Mouse (Mus musculus): ENCODE results near the gene Rtn4rl1. TPM values are rescaled to one million over a fixed set of nuclear protein-coding genes. Genes with fewer than 3 reads are reported as not detected.

Rtn4rl1 gene
- polyA plus RNA-seq, 1 experiment from 2014 or later, result 12.4 TPM

DNA sequence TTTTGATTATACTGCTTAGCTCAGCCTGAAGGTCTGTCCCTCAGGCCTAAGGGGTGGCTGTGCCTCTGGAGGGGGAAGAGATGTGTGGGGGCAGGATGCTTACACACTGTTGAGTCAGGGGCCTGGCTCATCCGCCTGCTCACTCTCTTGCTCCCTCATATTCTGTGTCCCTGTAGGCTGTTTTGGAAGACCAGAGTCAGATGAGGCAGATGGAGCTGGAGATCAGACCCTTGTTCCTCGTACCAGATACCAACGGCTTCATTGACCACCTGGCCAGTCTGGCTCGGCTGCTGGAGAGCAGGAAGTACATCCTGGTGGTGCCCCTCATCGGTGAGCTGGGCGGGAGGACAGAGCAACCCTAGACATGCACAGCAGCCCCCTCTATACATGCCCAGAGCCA lies 37.6 kb upstream of the Rtn4rl1 start:
- 58% methylated on average over 6 of the region's 6 CpGs for WGBS
- ATAC-seq (replicated peaks; ENCODE audit: extremely low read depth, insufficient read depth, low FRiP score), result no peak
- peak overlapping the region; percentile 34; the same call in 1 of the 2 replicates for H3K9ac ChIP-seq (ENCODE audit: low read length)

DNA sequence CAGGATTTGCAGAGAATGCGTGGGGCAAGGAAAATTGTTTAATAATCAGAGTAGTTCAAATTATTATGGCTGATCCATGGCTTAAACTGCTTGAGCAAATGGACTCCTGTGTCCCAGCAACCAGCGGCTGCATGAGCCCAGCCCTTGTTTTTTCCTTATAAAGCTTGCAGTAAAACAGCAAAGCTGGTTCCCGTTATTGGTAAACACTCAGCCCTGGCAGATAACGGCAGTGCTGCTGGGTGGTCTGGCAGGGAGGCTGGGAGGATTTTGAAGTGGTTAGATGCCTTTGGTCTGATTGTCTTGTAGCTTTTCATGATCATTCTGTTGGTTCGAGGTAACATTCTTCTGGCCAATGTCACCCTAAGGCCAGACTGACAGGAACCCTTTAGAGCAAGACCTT lies 37.2 kb upstream of the Rtn4rl1 start:
- H3K4me2 ChIP-seq (ENCODE audit: low read depth, low read length), result no peak overlapping the region
- peaks cover 28% of the 10 kb centered on the region for H3K4me1 ChIP-seq (ENCODE audit: control insufficient read depth, insufficient read depth, low read length)
- 42% methylated on average over 5 of the region's 5 CpGs for WGBS
- H3K27ac ChIP-seq (ENCODE audit: low read length), result peak overlapping the region; percentile 28
- peak overlapping the region; percentile 34; the same call in 1 of the 2 replicates for H3K9ac ChIP-seq (ENCODE audit: low read length)
- ATAC-seq (replicated peaks; ENCODE audit: extremely low read depth, insufficient read depth, low FRiP score), result no peak
- H3K27me3 ChIP-seq (ENCODE audit: control insufficient read depth, insufficient read depth, low read length), result no peaks in the 10 kb centered on the region
- H3K4me3 ChIP-seq (ENCODE audit: low read length), result no peak overlapping the region
- peaks cover 2% of the 10 kb centered on the region; the same call in 1 of the 2 replicates for H3K36me3 ChIP-seq (ENCODE audit: control insufficient read depth, insufficient read depth)
- no peaks in the 10 kb centered on the region for H3K9me3 ChIP-seq (replicated peaks; ENCODE audit: control insufficient read depth, low read length)

More for the DNA sequence above, 37.6 kb upstream of the Rtn4rl1 start:
- Histone ChIP-seq H3K27ac (ENCODE audit: low read length) (peak overlapping the region; percentile 28), H3K4me3 (ENCODE audit: low read length) (no peak overlapping the region), H3K27me3 (ENCODE audit: control insufficient read depth, insufficient read depth, low read length) (no peaks in the 10 kb centered on the region), H3K4me1 (ENCODE audit: control insufficient read depth, insufficient read depth, low read length) (peaks cover 28% of the 10 kb centered on the region), H3K9me3 (replicated peaks; ENCODE audit: control insufficient read depth, low read length) (no peaks in the 10 kb centered on the region), H3K4me2 (ENCODE audit: low read depth, low read length) (no peak overlapping the region), H3K36me3 (ENCODE audit: control insufficient read depth, insufficient read depth) (peaks cover 2% of the 10 kb centered on the region; the same call in 1 of the 2 replicates)

DNA sequence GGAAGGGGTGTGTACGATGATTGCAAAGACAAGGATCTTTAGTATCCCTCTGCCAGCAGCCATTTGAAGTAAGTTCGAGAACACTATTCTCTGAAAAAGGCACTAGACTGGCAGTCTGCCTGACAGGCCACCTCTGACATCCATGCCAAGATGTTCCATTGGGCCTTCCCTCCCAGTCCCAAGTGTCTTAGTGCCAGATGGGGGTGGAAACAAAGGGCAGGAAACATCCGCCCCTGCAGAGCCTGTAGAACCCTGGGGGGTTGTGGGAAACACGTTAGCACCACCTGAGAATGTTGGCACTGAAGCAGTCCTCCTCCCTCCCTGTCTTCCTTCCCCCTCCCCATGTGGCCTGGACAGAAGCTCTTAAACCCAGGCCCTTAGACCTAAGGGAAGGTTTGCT lies 36.5 kb upstream of the Rtn4rl1 start:
- no peak for ATAC-seq (replicated peaks; ENCODE audit: extremely low read depth, insufficient read depth, low FRiP score)
- Histone ChIP-seq H3K4me1 (ENCODE audit: control insufficient read depth, insufficient read depth, low read length) (peaks cover 31% of the 10 kb centered on the region), H3K4me3 (ENCODE audit: low read length) (no peak overlapping the region), H3K9me3 (replicated peaks; ENCODE audit: control insufficient read depth, low read length) (no peaks in the 10 kb centered on the region), H3K27me3 (ENCODE audit: control insufficient read depth, insufficient read depth, low read length) (no peaks in the 10 kb centered on the region), H3K9ac (ENCODE audit: low read length) (no peak overlapping the region), H3K36me3 (ENCODE audit: control insufficient read depth, insufficient read depth) (peaks cover 2% of the 10 kb centered on the region; the same call in 1 of the 2 replicates), H3K27ac (ENCODE audit: low read length) (peak overlapping the region; percentile 38), H3K4me2 (ENCODE audit: low read depth, low read length) (no peak overlapping the region)
- 47% methylated on average over 4 of the region's 4 CpGs for WGBS

DNA sequence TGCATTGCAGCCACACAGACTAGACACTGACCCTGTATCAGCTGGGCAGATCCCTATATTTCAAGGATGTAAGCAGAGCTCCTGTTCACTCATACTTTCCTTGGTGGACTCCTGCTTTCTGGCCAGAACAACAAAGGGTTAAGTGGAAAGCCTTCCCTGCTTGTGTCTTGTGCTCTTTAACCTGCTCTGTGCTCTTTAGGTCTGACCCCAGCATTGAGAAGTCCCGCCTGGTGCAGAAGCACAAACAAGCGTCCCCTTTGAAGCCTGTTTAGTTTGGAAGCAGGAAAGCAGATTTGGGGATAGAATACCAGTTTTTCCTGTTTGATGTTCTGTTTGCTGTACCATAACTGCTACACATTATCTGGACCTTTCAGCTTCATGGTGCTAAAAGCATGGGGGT lies 35.7 kb upstream of the Rtn4rl1 start:
- peaks cover 28% of the 10 kb centered on the region for H3K4me1 ChIP-seq (ENCODE audit: control insufficient read depth, insufficient read depth, low read length)
- peak overlapping the region; percentile 38; the same call in 1 of the 2 replicates for H3K27ac ChIP-seq (ENCODE audit: low read length)
- H3K9ac ChIP-seq (ENCODE audit: low read length), result no peak overlapping the region
- ATAC-seq (replicated peaks; ENCODE audit: extremely low read depth, insufficient read depth, low FRiP score), result no peak
- no peaks in the 10 kb centered on the region for H3K27me3 ChIP-seq (ENCODE audit: control insufficient read depth, insufficient read depth, low read length)
- H3K4me3 ChIP-seq (ENCODE audit: low read length), result no peak overlapping the region
- WGBS, result 60% methylated on average over 2 of the region's 2 CpGs
- peaks cover 4% of the 10 kb centered on the region; the same call in 1 of the 2 replicates for H3K36me3 ChIP-seq (ENCODE audit: control insufficient read depth, insufficient read depth)
- H3K4me2 ChIP-seq (ENCODE audit: low read depth, low read length), result no peak overlapping the region
- H3K9me3 ChIP-seq (replicated peaks; ENCODE audit: control insufficient read depth, low read length), result no peaks in the 10 kb centered on the region

DNA sequence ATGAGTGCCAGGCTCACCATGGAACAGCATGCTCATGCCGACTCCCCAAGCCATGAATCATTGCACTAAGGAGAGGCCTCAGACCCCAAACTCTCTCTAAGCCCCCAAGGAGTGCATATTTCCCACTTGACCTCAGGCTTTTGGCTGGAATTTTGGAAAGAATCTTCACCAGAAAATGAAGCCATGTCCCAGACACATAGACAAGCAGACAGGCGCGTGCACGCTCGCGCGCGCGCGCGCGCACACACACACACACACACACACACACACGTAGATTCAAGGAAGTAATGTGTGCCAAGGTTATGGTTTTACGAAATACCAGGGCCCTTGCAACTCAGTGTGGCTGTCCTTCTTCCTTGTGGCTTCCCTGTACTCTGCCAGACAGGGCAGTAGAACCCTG lies 35.2 kb upstream of the Rtn4rl1 start:
- Histone ChIP-seq H3K4me1 (ENCODE audit: control insufficient read depth, insufficient read depth, low read length) (peaks cover 24% of the 10 kb centered on the region), H3K36me3 (ENCODE audit: control insufficient read depth, insufficient read depth) (peaks cover 10% of the 10 kb centered on the region; the same call in 1 of the 2 replicates), H3K4me2 (ENCODE audit: low read depth, low read length) (no peak overlapping the region), H3K9me3 (replicated peaks; ENCODE audit: control insufficient read depth, low read length) (no peaks in the 10 kb centered on the region), H3K9ac (ENCODE audit: low read length) (no peak overlapping the region), H3K27ac (ENCODE audit: low read length) (peak overlapping the region; percentile 41; the same call in 1 of the 2 replicates), H3K27me3 (ENCODE audit: control insufficient read depth, insufficient read depth, low read length) (no peaks in the 10 kb centered on the region), H3K4me3 (ENCODE audit: low read length) (no peak overlapping the region)
- WGBS, result 91% methylated on average over 14 of the region's 14 CpGs
- no peak for ATAC-seq (replicated peaks; ENCODE audit: extremely low read depth, insufficient read depth, low FRiP score)

DNA sequence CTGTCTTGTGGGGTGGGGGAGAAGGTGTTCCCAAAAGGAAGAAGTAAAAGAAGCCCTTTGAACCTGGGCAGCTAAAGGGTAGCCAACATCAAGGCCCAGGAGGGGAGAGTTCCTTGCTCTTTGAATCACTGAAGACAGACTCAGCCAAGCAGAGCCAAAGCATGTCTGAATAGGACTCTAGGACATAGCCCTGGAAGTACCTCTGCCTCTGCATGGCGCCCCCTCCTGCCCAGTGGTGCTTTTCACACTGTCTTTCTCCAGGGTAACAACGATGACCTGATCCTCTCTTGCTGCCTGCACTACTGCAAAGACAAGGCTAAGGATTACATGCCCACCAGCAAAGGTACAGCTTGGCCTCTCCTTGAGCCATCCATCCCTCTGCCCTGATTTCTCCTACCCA lies 34.0 kb upstream of the Rtn4rl1 start:
- H3K9ac ChIP-seq (ENCODE audit: low read length), result no peak overlapping the region

DNA sequence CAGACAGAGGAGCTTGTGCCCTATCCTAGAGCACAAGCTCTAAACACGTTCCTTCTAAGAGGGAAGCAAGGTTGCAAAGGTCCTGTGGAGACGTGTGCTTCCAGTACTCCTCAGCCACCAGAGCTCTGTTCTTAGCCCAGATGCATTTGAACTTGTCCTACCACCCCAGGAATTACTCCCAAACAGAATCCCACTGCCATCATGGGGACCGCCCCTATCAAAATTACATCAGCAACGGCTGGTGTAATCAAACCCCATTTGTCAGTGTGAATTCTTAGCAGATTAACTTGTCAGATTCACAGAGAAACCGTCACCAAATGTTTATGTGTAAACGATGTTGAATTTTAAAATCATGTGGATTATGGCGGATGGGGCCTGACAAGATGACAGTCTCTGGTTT lies 32.6 kb upstream of the Rtn4rl1 start:
- H3K4me3 ChIP-seq (ENCODE audit: low read length), result no peak overlapping the region
- H3K27ac ChIP-seq (ENCODE audit: low read length), result peak overlapping the region; percentile 40; the same call in 1 of the 2 replicates
- H3K36me3 ChIP-seq (ENCODE audit: control insufficient read depth, insufficient read depth), result peaks cover 13% of the 10 kb centered on the region; the same call in 1 of the 2 replicates
- H3K4me1 ChIP-seq (ENCODE audit: control insufficient read depth, insufficient read depth, low read length), result peaks cover 28% of the 10 kb centered on the region
- 68% methylated on average over 7 of the region's 7 CpGs for WGBS
- H3K4me2 ChIP-seq (ENCODE audit: low read depth, low read length), result no peak overlapping the region
- no peak for ATAC-seq (replicated peaks; ENCODE audit: extremely low read depth, insufficient read depth, low FRiP score)
- H3K9me3 ChIP-seq (replicated peaks; ENCODE audit: control insufficient read depth, low read length), result no peaks in the 10 kb centered on the region
- H3K27me3 ChIP-seq (ENCODE audit: control insufficient read depth, insufficient read depth, low read length), result peaks cover 6% of the 10 kb centered on the region; the same call in 1 of the 2 replicates
- H3K9ac ChIP-seq (ENCODE audit: low read length), result no peak overlapping the region

More for the DNA sequence above, 34.0 kb upstream of the Rtn4rl1 start:
- no peaks in the 10 kb centered on the region for H3K9me3 ChIP-seq (replicated peaks; ENCODE audit: control insufficient read depth, low read length)
- no peak for ATAC-seq (replicated peaks; ENCODE audit: extremely low read depth, insufficient read depth, low FRiP score)
- peaks cover 27% of the 10 kb centered on the region for H3K4me1 ChIP-seq (ENCODE audit: control insufficient read depth, insufficient read depth, low read length)
- H3K4me2 ChIP-seq (ENCODE audit: low read depth, low read length), result no peak overlapping the region
- 51% methylated on average over 2 of the region's 2 CpGs for WGBS
- no peak overlapping the region for H3K4me3 ChIP-seq (ENCODE audit: low read length)
- H3K27me3 ChIP-seq (ENCODE audit: control insufficient read depth, insufficient read depth, low read length), result 0 out of 2 replicates have a peak, but pooled peaks cover under 1% of the 10 kb centered on the region
- H3K36me3 ChIP-seq (ENCODE audit: control insufficient read depth, insufficient read depth), result peaks cover 13% of the 10 kb centered on the region; the same call in 1 of the 2 replicates
- H3K27ac ChIP-seq (ENCODE audit: low read length), result 0 out of 2 replicates have a peak overlapping the region, but pooled peaks have one; percentile 7

DNA sequence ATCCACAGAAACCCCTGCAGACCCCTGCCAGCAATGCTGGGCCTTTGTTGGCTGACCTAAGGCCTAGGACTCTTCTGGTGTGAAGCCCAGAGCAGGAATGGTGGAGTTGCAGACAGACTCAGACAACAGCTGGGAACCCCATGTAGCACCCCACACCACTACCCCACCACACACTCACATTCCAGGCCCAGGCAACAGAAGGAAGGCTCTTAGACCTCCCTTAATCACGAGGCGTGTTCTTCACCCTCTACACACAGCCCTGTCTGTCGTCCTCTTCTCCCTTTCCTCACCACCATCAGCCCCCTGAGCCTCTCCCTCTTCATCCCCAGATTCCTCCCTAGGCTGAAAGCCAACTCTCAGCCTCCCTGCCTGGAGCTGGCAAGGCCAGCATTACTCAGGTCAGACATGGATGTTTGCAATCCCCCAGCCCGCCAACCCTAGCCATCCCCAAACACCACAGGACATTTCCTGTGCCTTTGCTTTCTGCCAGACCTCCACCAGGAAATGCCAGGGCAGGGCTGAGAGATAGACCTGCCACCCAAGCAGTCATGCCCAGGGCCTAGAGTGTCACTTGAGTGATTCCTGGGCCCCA lies 32.1 kb upstream of the Rtn4rl1 start:
- H3K9ac ChIP-seq (ENCODE audit: low read length), result no peak overlapping the region
- peaks cover 8% of the 10 kb centered on the region; the same call in 1 of the 2 replicates for H3K27me3 ChIP-seq (ENCODE audit: control insufficient read depth, insufficient read depth, low read length)
- H3K9me3 ChIP-seq (replicated peaks; ENCODE audit: control insufficient read depth, low read length), result no peaks in the 10 kb centered on the region
- peak overlapping the region; percentile 40 for H3K27ac ChIP-seq (ENCODE audit: low read length)
- 26% methylated on average over 4 of the region's 4 CpGs for WGBS
- no peak overlapping the region for H3K4me3 ChIP-seq (ENCODE audit: low read length)
- H3K4me2 ChIP-seq (ENCODE audit: low read depth, low read length), result no peak overlapping the region
- ATAC-seq (replicated peaks; ENCODE audit: extremely low read depth, insufficient read depth, low FRiP score), result 0 out of 2 replicates have a peak, but pooled peaks have one; percentile 7
- H3K4me1 ChIP-seq (ENCODE audit: control insufficient read depth, insufficient read depth, low read length), result peaks cover 28% of the 10 kb centered on the region
- H3K36me3 ChIP-seq (ENCODE audit: control insufficient read depth, insufficient read depth), result peaks cover 13% of the 10 kb centered on the region; the same call in 1 of the 2 replicates

DNA sequence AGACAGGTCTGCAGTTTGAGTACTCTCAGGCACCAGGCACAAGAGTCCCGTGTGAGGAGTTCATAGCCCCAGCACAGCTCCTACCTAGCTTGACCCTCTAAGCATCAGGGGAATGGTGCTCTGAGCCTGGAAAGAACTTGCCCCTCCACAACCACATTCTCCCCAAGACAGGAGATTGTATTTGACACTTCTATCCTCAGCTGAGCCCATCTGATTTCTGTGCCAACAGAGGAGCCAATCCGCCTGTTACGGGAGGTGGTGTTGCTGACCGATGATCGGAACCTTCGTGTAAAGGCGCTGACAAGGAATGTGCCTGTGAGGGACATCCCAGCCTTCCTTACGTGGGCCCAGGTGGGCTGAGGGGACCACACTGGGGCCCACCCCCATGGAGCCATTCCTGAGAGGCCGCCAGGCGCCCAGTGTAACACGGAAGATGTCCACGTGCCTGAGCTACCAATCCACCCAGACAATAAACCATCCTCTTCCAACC lies 30.9 kb upstream of the Rtn4rl1 start:
- Histone ChIP-seq H3K4me3 (ENCODE audit: low read length) (no peak overlapping the region), H3K4me1 (ENCODE audit: control insufficient read depth, insufficient read depth, low read length) (peaks cover 25% of the 10 kb centered on the region), H3K36me3 (ENCODE audit: control insufficient read depth, insufficient read depth) (peaks cover 13% of the 10 kb centered on the region; the same call in 1 of the 2 replicates), H3K9me3 (replicated peaks; ENCODE audit: control insufficient read depth, low read length) (no peaks in the 10 kb centered on the region), H3K4me2 (ENCODE audit: low read depth, low read length) (no peak overlapping the region), H3K27ac (ENCODE audit: low read length) (peak overlapping the region; percentile 17), H3K27me3 (ENCODE audit: control insufficient read depth, insufficient read depth, low read length) (peaks cover 11% of the 10 kb centered on the region; the same call in 1 of the 2 replicates), H3K9ac (ENCODE audit: low read length) (no peak overlapping the region)
- 79% methylated on average over 12 of the region's 12 CpGs for WGBS
- no peak for ATAC-seq (replicated peaks; ENCODE audit: extremely low read depth, insufficient read depth, low FRiP score)

Data from heart, embryonic 16.5 days (tissue).